Mouse (Mus musculus) embryonic facial prominence, embryonic 12.5 days (tissue): ENCODE data around the gene S100z. TPM values are rescaled to one million over a fixed set of nuclear protein-coding genes. Genes with fewer than 3 reads are reported as not detected.

Source experiments
- ATAC-seq: fragments of 200-750 bp; cut with Nextera tagmentation; 2 replicates; pipeline ENCODE4 v1.8.0; 2017; ENCODE audit not compliant: insufficient number of reproducible peaks, insufficient read depth, low FRiP score, low TSS enrichment
- H3K27ac ChIP-seq: fragments of 300-500 bp; sonication (generic); 2 replicates; pipeline ENCODE4 v1.5.1; 2016; ENCODE audit warnings: mild to moderate bottlenecking
- H3K27me3 ChIP-seq: fragments of 300-500 bp; sonication (generic); 2 replicates; pipeline ENCODE4 v1.6.1; 2016; ENCODE audit warnings: mild to moderate bottlenecking, moderate library complexity
- H3K36me3 ChIP-seq: fragments of 300-500 bp; sonication (generic); 2 replicates; pipeline ENCODE4 v1.6.1; 2016; ENCODE audit warnings: mild to moderate bottlenecking
- H3K4me1 ChIP-seq: fragments of 300-500 bp; sonication (generic); 2 replicates; pipeline ENCODE4 v1.6.1; 2016
- H3K4me2 ChIP-seq: fragments of 300-500 bp; sonication (generic); replicated peaks from 2 replicates; pipeline ENCODE4 v1.6.1; 2016; ENCODE audit warnings: mild to moderate bottlenecking, moderate library complexity
- H3K4me3 ChIP-seq: fragments of 300-500 bp; sonication (generic); 2 replicates; pipeline ENCODE4 v1.5.1; 2016; ENCODE audit warnings: mild to moderate bottlenecking
- H3K9ac ChIP-seq: fragments of 300-500 bp; sonication (generic); 2 replicates; pipeline ENCODE4 v1.6.1; 2016; ENCODE audit warnings: mild to moderate bottlenecking, moderate library complexity
- H3K9me3 ChIP-seq: fragments of 300-500 bp; sonication (generic); 2 replicates; pipeline ENCODE4 v1.6.1; 2016; ENCODE audit warnings: mild to moderate bottlenecking, moderate library complexity
- WGBS: fragments of 180-500 bp; shearing (Covaris S2); methylation state at CpG from one replicate; pipeline ENCODE4 v1.1.7; 2016; 5-methylcytosine and 5-hydroxymethylcytosine counted together
- polyA plus RNA-seq: library from polyadenylated mRNA; unstranded; fragments of >200 nt; fragmentation: Nextera tagmentation; extraction: Ambion mirVana; gene quantifications from 2 replicates; pipeline ENCODE4 v1.2.1, GENCODE M21; 2016

S100z gene
- polyA plus RNA-seq, 1 experiment from 2014 or later, result 4.2 TPM

DNA sequence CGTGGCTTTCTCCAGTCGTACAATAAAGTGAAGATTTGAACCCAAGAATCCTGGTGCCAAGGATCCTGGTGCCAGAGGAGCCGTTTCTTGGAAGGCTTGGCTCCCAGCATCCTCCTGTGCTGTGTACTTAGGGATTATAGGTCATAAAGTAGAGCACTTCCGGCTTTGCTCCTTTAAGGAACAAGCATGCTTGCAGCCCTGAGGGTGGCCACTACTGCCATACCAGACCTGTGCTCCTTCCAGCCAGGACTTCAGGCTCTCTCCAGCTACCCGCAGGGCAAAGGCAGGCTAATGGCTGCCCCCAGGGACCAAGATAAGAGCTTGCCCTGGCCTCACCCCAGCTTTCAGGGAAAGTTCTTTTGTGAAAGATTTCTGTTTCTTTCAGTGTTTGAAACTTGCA, 14.8 kb upstream of the S100z start:
- H3K4me1 ChIP-seq, result 0 out of 2 replicates have a peak, but pooled peaks cover 2% of the 10 kb centered on the region
- H3K4me3 ChIP-seq, result no peak overlapping the region
- no peak for ATAC-seq
- no peaks in the 10 kb centered on the region for H3K36me3 ChIP-seq
- no peaks in the 10 kb centered on the region for H3K9me3 ChIP-seq
- H3K27me3 ChIP-seq, result no peaks in the 10 kb centered on the region
- H3K27ac ChIP-seq, result no peak overlapping the region
- H3K9ac ChIP-seq, result no peak overlapping the region
- 62% methylated on average over 5 of the region's 5 CpGs for WGBS
- H3K4me2 ChIP-seq, result no peak overlapping the region

DNA sequence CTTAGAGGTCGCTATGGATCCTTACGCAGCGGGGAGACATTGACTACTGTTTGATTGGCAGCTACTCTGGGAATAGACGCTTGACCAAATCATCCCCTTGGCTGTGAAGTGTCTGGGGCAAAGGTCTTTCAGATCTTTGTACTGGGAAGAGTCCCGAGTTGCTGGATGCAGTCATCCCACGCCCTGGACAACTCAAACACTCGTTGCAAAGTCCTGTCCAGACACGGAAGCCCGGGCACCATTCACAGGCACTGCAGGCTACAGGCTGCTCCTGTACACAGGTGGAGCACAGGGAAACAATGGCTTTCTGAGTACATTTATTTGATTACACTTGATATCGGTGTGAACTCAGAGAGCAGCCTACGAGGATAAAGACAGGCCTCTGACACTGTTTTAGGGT, 12.8 kb upstream of the S100z start:
- 72% methylated on average over 11 of the region's 11 CpGs for WGBS
- Histone ChIP-seq H3K36me3 (no peaks in the 10 kb centered on the region), H3K4me2 (no peak overlapping the region), H3K4me3 (no peak overlapping the region), H3K4me1 (0 out of 2 replicates have a peak, but pooled peaks cover 2% of the 10 kb centered on the region), H3K9me3 (no peaks in the 10 kb centered on the region), H3K27me3 (no peaks in the 10 kb centered on the region), H3K9ac (no peak overlapping the region), H3K27ac (no peak overlapping the region)
- no peak for ATAC-seq

DNA sequence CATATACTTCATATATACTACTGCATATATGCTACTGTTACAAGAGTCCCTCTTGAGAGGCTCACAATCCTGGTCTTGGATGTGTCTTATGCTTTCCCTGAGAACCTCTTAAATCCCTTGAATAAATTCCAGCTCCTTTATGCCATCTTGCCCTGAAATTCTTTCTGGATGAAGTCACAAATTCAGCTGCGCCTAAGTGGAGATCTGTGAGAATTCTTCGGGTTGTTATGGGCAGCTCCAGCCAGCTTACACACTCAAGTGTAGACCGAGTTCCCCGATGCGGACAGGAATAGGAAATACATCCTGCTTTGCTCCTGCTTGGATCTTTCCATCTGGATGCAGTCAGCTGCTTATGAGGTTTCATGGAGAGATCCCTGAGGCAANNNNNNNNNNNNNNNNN, 6.1 kb upstream of the S100z start:
- ATAC-seq, result no peak

DNA sequence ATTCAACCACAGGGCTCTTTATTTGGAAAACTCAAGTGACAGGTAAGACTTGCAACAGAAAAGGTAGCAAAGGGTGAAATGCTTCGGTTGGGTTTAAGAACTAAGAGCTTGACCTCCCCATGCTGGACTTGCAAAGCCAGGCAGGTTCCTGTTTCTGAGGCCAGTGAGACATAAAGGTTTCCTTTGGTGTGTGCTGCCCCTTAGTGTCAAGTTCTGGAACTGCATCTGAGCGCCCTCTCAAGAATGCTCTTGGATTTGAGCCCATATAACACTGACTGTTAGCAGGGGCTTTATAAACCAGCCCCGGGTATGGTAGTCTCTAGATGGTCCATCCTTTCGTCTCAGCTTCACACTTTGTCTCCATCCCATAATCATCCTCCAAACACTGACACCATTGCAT, 2.9 kb upstream of the S100z start:
- Histone ChIP-seq H3K4me2 (no peak overlapping the region), H3K4me3 (no peak overlapping the region), H3K27ac (no peak overlapping the region), H3K36me3 (no peaks in the 10 kb centered on the region), H3K9ac (no peak overlapping the region), H3K9me3 (no peaks in the 10 kb centered on the region), H3K27me3 (peaks cover 8% of the 10 kb centered on the region; the same call in 1 of the 2 replicates), H3K4me1 (no peaks in the 10 kb centered on the region)
- WGBS, result 16% methylated on average over 4 of the region's 4 CpGs
- ATAC-seq, result peak; percentile 64; the same call in 1 of the 2 replicates

More for the DNA sequence above, 6.1 kb upstream of the S100z start:
- Histone ChIP-seq H3K4me2 (no peak overlapping the region), H3K27me3 (peaks cover 8% of the 10 kb centered on the region; the same call in 1 of the 2 replicates), H3K4me1 (no peaks in the 10 kb centered on the region), H3K9ac (no peak overlapping the region), H3K27ac (no peak overlapping the region), H3K9me3 (no peaks in the 10 kb centered on the region), H3K4me3 (no peak overlapping the region), H3K36me3 (no peaks in the 10 kb centered on the region)
- 46% methylated on average over 5 of the region's 5 CpGs for WGBS

DNA sequence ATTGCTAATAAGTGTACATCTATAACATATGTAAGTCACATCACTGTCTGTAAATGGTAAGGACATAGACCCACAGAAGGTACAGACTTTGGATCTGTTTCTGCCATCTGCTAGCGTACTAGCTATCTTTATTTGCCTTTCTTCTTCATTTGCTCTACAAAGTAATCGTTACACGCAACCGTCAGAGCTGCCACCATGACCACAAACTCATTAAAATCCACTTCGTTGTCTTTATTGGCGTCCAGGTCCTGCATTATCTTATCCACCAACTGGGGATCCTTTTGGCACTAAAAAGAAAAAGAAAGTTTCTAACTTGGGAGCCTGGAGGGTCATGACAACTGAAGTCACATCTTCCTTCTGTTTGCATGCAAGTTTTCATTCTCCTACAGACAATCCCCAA, 1.3 kb downstream of the S100z start:
- WGBS, result 89% methylated on average over 6 of the region's 6 CpGs
- no peak overlapping the region for H3K27ac ChIP-seq
- no peak overlapping the region for H3K4me3 ChIP-seq
- no peak overlapping the region for H3K4me2 ChIP-seq
- no peaks in the 10 kb centered on the region for H3K4me1 ChIP-seq
- H3K27me3 ChIP-seq, result peaks cover 8% of the 10 kb centered on the region; the same call in 1 of the 2 replicates
- H3K36me3 ChIP-seq, result no peaks in the 10 kb centered on the region
- H3K9ac ChIP-seq, result no peak overlapping the region
- ATAC-seq, result no peak
- H3K9me3 ChIP-seq, result no peaks in the 10 kb centered on the region

DNA sequence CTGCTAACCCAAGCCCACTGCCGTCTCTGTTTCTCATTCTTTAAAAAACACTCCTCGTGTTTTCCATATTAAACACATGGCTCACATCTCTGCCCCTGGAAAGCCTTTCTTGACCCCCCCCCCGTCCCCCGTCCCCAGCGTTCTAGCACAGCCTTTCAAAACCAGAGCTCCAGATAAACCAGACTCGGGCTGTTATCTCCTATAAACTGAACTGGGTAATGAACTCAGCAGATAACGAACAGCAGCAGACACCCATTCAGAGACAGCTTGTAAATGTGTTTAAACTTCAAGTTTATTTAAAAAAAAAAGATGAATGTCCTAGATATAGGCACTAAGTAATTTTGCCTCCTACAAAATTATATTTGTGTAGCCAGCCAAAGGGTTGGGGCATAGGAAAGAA, 3.4 kb downstream of the S100z start:
- WGBS, result 60% methylated on average over 7 of the region's 7 CpGs
- Histone ChIP-seq H3K36me3 (no peaks in the 10 kb centered on the region), H3K4me1 (no peaks in the 10 kb centered on the region), H3K27me3 (no peaks in the 10 kb centered on the region), H3K4me2 (no peak overlapping the region), H3K4me3 (no peak overlapping the region), H3K27ac (no peak overlapping the region), H3K9ac (no peak overlapping the region), H3K9me3 (no peaks in the 10 kb centered on the region)
- no peak for ATAC-seq

DNA sequence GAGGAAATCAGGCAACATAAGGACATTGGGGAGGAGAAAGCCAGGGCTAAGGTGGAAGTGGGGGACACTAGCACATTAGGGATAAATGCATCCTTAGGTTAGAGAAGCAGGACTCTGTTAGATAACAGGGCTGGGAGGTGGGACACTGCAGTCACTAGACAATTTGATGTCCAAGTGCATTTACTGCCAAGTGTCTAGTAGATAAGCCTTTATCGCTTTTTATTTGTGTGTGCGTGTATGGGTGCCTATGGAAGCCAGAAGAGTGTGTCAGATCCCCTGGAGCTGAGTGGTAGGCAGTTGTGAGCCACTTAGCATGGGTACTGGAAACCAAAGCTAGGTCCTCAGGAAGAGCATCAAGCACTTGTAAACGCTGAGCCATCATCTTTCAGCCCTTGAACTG, 4.2 kb downstream of the S100z start:
- Histone ChIP-seq H3K4me3 (no peak overlapping the region), H3K4me2 (no peak overlapping the region), H3K36me3 (no peaks in the 10 kb centered on the region), H3K27ac (no peak overlapping the region), H3K27me3 (no peaks in the 10 kb centered on the region), H3K9ac (no peak overlapping the region), H3K9me3 (no peaks in the 10 kb centered on the region), H3K4me1 (no peaks in the 10 kb centered on the region)
- ATAC-seq, result no peak
- WGBS, result 83% methylated on average over 3 of the region's 3 CpGs

DNA sequence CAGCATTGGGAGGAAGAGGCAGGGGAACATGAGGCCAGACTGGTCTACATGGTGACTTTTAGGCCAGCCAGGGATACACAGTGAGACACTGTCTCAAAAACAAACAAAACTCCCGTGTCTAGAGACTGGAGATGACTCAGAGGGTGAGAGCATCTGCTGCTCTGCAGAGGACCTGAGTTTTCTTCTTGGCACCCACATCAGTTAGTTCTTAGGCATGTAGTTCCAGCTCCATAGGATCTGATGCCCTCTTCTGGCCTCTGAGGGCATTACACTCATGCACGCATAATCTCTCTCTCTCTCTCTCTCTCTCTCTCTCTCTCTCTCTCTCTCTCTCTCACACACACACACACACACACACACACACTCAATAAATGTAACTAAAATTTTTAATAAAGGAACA, 7.6 kb downstream of the S100z start:
- Histone ChIP-seq H3K9ac (no peak overlapping the region), H3K9me3 (no peaks in the 10 kb centered on the region), H3K4me3 (no peak overlapping the region), H3K27me3 (no peaks in the 10 kb centered on the region), H3K27ac (no peak overlapping the region), H3K36me3 (no peaks in the 10 kb centered on the region), H3K4me1 (no peaks in the 10 kb centered on the region), H3K4me2 (no peak overlapping the region)
- no peak for ATAC-seq
- WGBS, result 64% methylated on average over 2 of the region's 2 CpGs

DNA sequence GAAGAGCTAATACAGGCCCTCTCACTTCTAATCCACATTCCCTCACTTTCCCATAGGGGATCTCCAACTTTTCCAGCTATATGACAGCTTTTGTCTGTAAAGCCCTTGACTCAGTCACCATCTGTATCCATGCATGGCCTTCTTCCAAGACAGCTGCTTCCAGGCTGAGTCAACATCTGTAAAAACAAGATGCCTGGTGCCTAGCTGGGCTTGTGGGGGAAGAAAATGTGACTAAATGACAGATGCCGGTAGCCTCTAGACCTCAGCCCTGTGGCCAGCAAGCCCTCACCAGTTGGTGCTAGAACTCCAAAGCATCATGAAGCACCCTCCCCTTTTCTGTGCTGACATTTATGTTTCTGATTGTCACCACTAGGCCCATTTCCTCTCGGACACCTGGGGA, 27.0 kb downstream of the S100z start:
- H3K4me3 ChIP-seq, result no peak overlapping the region
- H3K27me3 ChIP-seq, result 0 out of 2 replicates have a peak, but pooled peaks cover 2% of the 10 kb centered on the region
- H3K4me2 ChIP-seq, result no peak overlapping the region
- H3K4me1 ChIP-seq, result no peaks in the 10 kb centered on the region
- H3K9ac ChIP-seq, result no peak overlapping the region
- no peak overlapping the region for H3K27ac ChIP-seq
- WGBS, result 62% methylated on average over 2 of the region's 2 CpGs
- ATAC-seq, result no peak
- H3K9me3 ChIP-seq, result no peaks in the 10 kb centered on the region
- no peaks in the 10 kb centered on the region for H3K36me3 ChIP-seq

DNA sequence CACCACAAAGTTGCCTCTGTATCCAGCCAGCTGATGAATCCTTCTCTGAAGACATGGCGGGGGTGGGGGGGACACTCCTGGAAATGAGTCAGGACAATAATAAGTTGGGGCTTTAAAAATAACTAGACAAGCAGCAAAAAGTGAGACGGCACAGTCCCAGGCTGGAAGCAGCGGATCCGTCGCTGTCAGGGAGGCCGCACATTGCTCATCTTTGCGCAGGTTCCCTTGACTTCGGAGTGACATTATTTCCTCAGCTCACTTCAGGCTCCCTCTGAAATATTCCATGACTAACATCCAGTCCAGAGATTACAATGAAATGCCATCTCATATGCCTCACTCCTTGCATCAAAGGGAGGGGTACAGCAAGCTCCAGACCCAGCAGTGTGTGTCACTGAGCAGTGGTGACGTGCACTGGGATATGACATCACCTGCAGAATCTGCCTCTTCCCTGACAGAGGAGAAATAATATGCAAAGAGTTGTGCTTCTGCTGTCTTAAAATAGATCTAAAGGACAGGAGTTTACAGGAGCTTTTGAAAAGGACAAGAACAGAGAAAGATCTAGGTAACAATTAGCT, 27.8 kb downstream of the S100z start:
- Histone ChIP-seq H3K27ac (no peak overlapping the region), H3K9ac (no peak overlapping the region), H3K4me2 (no peak overlapping the region), H3K4me3 (no peak overlapping the region), H3K4me1 (no peaks in the 10 kb centered on the region), H3K9me3 (no peaks in the 10 kb centered on the region), H3K36me3 (no peaks in the 10 kb centered on the region), H3K27me3 (peaks cover 9% of the 10 kb centered on the region)
- ATAC-seq, result no peak
- WGBS, result 87% methylated on average over 9 of the region's 9 CpGs

DNA sequence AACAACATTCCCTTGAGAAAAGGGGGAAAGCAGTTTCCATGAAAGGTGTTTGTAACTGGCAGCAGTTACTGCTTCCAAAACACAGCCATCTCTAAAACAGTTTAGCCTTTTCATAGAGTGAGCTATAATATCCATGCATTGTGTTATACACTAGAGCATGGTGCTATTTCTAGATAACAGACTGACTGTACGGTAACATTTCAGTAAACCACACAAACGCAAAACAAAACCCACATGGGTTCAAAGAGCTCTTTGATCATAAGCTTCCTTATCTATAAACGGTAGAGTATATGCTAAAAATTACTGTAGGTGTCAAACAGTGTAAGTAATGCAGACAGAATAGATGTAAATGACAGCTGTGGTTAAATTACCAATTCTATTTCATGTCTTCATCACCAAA, 28.8 kb downstream of the S100z start:
- no peak overlapping the region for H3K4me2 ChIP-seq
- no peak overlapping the region for H3K4me3 ChIP-seq
- WGBS, result 72% methylated on average over 3 of the region's 3 CpGs
- H3K4me1 ChIP-seq, result no peaks in the 10 kb centered on the region
- no peaks in the 10 kb centered on the region for H3K9me3 ChIP-seq
- no peak overlapping the region for H3K9ac ChIP-seq
- H3K36me3 ChIP-seq, result no peaks in the 10 kb centered on the region
- peaks cover 19% of the 10 kb centered on the region for H3K27me3 ChIP-seq
- H3K27ac ChIP-seq, result no peak overlapping the region
- ATAC-seq, result no peak

DNA sequence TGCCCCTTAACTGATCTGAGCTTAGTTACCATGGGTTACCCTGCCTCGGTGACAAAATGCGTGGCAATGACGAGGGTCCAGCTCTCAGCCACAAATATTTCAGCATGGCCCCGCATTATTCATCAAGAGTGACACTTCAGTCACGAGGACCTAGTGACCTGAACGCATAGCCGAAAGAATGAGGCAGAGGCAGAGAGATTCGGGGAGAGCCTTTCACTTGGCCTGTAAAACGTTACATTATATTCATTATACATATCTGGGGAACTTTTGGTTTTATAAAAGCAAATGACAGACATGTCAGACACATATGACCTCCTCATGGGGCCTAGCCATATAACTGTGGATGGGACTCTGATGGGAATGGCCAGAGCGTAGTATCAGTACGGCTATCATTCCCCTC, 33.7 kb downstream of the S100z start, which contains the start of gene Crhbp:
Gene Crhbp (minus strand): TSS at position 101 of the 400 bp plus-strand sequence.
- Histone ChIP-seq H3K9ac (peak within 1 kb of the TSS; percentile 24), H3K9me3 (no peaks in the 10 kb centered on the region), H3K36me3 (no peaks in the 10 kb centered on the region), H3K27ac (no peak within 1 kb of the TSS), H3K27me3 (peaks cover 48% of the 10 kb centered on the region), H3K4me1 (peaks cover 10% of the 10 kb centered on the region), H3K4me3 (peak within 1 kb of the TSS; percentile 43), H3K4me2 (peak within 1 kb of the TSS; percentile 85)
- WGBS, result 67% methylated on average over 11 of the region's 11 CpGs
- ATAC-seq, result no peak
